Mouse (Mus musculus) lung, postnatal 0 days (tissue): ENCODE measurements around the gene Ncf2. TPM values are rescaled to one million over a fixed set of nuclear protein-coding genes. Genes with fewer than 3 reads are reported as not detected.

Experiments used
- ATAC-seq: fragments of 200-750 bp; cut with Nextera tagmentation; 2 replicates; pipeline ENCODE4 v1.8.0; 2017; ENCODE audit warnings: moderate library complexity
- DNase-seq: peaks from one replicate; pipeline ENCODE4 v3.0.0-alpha.2; 2016; ENCODE audit warnings: low spot score
- H3K27ac ChIP-seq: fragments of 300-500 bp; sonication (generic); 2 replicates; pipeline ENCODE4 v1.5.1; 2014; ENCODE audit warnings: antibody characterized with exemption, mild to moderate bottlenecking, low read length, mixed read lengths
- H3K27me3 ChIP-seq: fragments of 300-500 bp; sonication (generic); replicated peaks from 2 replicates; pipeline ENCODE4 v1.6.1; 2014; ENCODE audit warnings: low read length, mixed read lengths; ENCODE audit not compliant: insufficient read depth
- H3K36me3 ChIP-seq: fragments of 300-500 bp; sonication (generic); 2 replicates; pipeline ENCODE4 v1.6.1; 2014; ENCODE audit warnings: low read length, mixed read lengths; ENCODE audit not compliant: insufficient read depth
- H3K4me1 ChIP-seq: fragments of 300-500 bp; sonication (generic); 2 replicates; pipeline ENCODE4 v1.6.1; 2014; ENCODE audit warnings: antibody characterized with exemption, low read depth, low read length, mixed read lengths; ENCODE audit not compliant: insufficient read depth
- H3K4me2 ChIP-seq: fragments of 300-500 bp; sonication (generic); replicated peaks from 2 replicates; pipeline ENCODE4 v1.6.1; 2014; ENCODE audit warnings: low read depth, mild to moderate bottlenecking, low read length, moderate library complexity, mixed read lengths
- H3K4me3 ChIP-seq: fragments of 300-500 bp; sonication (generic); 2 replicates; pipeline ENCODE4 v1.5.1; 2014; ENCODE audit warnings: low read depth, low read length
- H3K9ac ChIP-seq: fragments of 300-500 bp; sonication (generic); replicated peaks from 2 replicates; pipeline ENCODE4 v1.6.1; 2014; ENCODE audit warnings: low read depth, mild to moderate bottlenecking
- H3K9me3 ChIP-seq: fragments of 300-500 bp; sonication (generic); 2 replicates; pipeline ENCODE4 v1.6.1; 2016; ENCODE audit warnings: low read length, mixed read lengths
- CTCF ChIP-seq: IDR thresholded peaks from 2 replicates; pipeline ENCODE4 v1.5.1; 2016; ENCODE audit warnings: antibody characterized with exemption, mild to moderate bottlenecking
- EP300 ChIP-seq: IDR thresholded peaks from 2 replicates; pipeline ENCODE4 v1.6.1; 2016; ENCODE audit warnings: antibody characterized with exemption, mild to moderate bottlenecking, control low read depth
- WGBS: fragments of 180-500 bp; shearing (Covaris S2); extraction: QIAGEN DNeasy Blood & Tissue Kit; methylation state at CpG from one replicate; pipeline ENCODE4 v1.1.7; 2014; 5-methylcytosine and 5-hydroxymethylcytosine counted together
- polyA plus RNA-seq: library from polyadenylated mRNA; unstranded; fragments of >200 nt; fragmentation: Nextera tagmentation; extraction: Ambion mirVana; gene quantifications from 2 replicates; pipeline ENCODE4 v1.2.1, GENCODE M21; 2015

Ncf2 gene
- polyA plus RNA-seq, 1 experiment from 2014 or later: 12.0 TPM

GRCm38 (mm10) chr1:152845211-152845730, 45.3 kb downstream of the Ncf2 start:
- Histone ChIP-seq H3K27ac (no peak overlapping the region), H3K4me1 (no peaks in the 10 kb centered on the region), H3K9ac (no peak overlapping the region), H3K4me2 (no peak overlapping the region), H3K36me3 (peaks cover 39% of the 10 kb centered on the region), H3K4me3 (no peak overlapping the region), H3K9me3 (no peaks in the 10 kb centered on the region), H3K27me3 (no peaks in the 10 kb centered on the region)
- WGBS: 69% methylated on average over 3 of the region's 3 CpGs
- no peak for DNase-seq
- no peak for ATAC-seq
- TF ChIP-seq EP300 (no peak), CTCF (no peak)

DNA sequence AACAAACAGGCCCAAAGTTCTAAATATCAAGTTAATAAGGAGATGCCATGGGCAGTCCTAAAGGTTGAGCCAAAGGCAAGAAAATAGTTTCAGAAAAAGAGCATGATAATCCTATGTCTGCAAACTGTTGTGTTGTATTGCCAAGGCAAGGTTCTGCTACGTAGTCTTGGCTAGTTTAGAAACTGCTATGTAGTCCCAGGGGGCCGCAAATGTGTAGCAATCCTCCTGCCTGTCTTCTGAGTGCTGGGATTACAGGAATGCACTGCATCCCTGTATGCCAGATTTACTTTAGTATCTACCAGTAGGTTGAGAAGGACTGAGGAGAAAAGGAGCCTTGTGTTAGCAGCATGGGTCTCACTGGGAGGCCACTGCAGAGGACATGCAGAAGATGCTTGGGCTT, 46.9 kb downstream of the Ncf2 start:
- Histone ChIP-seq H3K36me3 (peaks cover 39% of the 10 kb centered on the region), H3K4me3 (no peak overlapping the region), H3K9ac (no peak overlapping the region), H3K4me2 (no peak overlapping the region), H3K4me1 (no peaks in the 10 kb centered on the region), H3K27ac (no peak overlapping the region), H3K9me3 (no peaks in the 10 kb centered on the region), H3K27me3 (no peaks in the 10 kb centered on the region)
- 97% methylated on average over 2 of the region's 2 CpGs for WGBS
- ATAC-seq: no peak
- TF ChIP-seq CTCF (no peak), EP300 (no peak)
- no peak for DNase-seq

GRCm38 (mm10) chr1:152869901-152870300, 69.9 kb downstream of the Ncf2 start:
- no peak for DNase-seq
- WGBS: 73% methylated on average over 6 of the region's 6 CpGs

DNA sequence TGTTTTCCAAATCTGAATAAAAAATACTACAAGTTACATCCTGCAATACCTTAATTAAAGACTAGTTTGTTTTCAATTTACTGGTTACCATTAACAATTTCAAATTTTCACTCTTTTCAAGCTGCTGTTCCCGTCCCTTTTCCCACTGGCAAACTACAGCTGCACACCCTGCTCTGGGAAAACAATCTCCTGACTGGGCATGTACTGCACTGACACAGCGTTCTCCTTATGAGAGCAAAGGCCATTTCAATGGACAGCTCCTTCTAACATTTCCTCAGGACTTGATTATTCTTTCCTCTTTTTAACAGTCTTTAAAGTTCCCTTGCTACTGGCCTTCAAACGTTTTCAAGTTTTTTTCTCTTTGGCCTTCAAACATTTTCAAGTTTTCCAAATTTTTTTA, 71.0 kb downstream of the Ncf2 start:
- Histone ChIP-seq H3K4me2 (no peak overlapping the region), H3K27me3 (no peaks in the 10 kb centered on the region), H3K9me3 (no peaks in the 10 kb centered on the region), H3K9ac (no peak overlapping the region), H3K27ac (no peak overlapping the region), H3K36me3 (peaks cover 5% of the 10 kb centered on the region), H3K4me1 (no peaks in the 10 kb centered on the region), H3K4me3 (no peak overlapping the region)
- WGBS: 71% methylated on average over 3 of the region's 3 CpGs
- no peak for TF ChIP-seq EP300
- TF ChIP-seq CTCF: no peak
- no peak for ATAC-seq
- no peak for DNase-seq

More at GRCm38 (mm10) chr1:152869901-152870300, 69.9 kb downstream of the Ncf2 start:
- H3K9me3 ChIP-seq: no peaks in the 10 kb centered on the region
- no peaks in the 10 kb centered on the region for H3K27me3 ChIP-seq
- no peak overlapping the region for H3K4me2 ChIP-seq
- peaks cover 5% of the 10 kb centered on the region for H3K36me3 ChIP-seq
- TF ChIP-seq CTCF: no peak
- no peak for TF ChIP-seq EP300
- no peak for ATAC-seq
- H3K4me3 ChIP-seq: no peak overlapping the region
- H3K9ac ChIP-seq: no peak overlapping the region
- H3K4me1 ChIP-seq: no peaks in the 10 kb centered on the region
- no peak overlapping the region for H3K27ac ChIP-seq

Other genes starting within 250 kb of the Ncf2 start
- gene Apobec4, start 49.6 kb upstream of the Ncf2 start, polyA plus RNA-seq: 0.50 and 0.74 TPM in 2 replicates
- 33.2 and 44.4 TPM in 2 replicates for gene Rgl1, start 33.8 kb upstream of the Ncf2 start, polyA plus RNA-seq
- 376 and 377 TPM in 2 replicates for gene Arpc5, start 33.7 kb upstream of the Ncf2 start, polyA plus RNA-seq
- gene Smg7, start 102.5 kb downstream of the Ncf2 start, polyA plus RNA-seq: 14.4 and 14.9 TPM in 2 replicates
- 4.5 and 4.8 TPM in 2 replicates for gene Nmnat2, start 154.8 kb downstream of the Ncf2 start, polyA plus RNA-seq